Mouse (Mus musculus): Measurements from ENCODE around the gene Zfp106. TPM values are rescaled to one million over a fixed set of nuclear protein-coding genes. Genes with fewer than 3 reads are reported as not detected.

The Zfp106 gene
- polyA plus RNA-seq, 1 experiment from 2014 or later: 46.6 TPM

DNA sequence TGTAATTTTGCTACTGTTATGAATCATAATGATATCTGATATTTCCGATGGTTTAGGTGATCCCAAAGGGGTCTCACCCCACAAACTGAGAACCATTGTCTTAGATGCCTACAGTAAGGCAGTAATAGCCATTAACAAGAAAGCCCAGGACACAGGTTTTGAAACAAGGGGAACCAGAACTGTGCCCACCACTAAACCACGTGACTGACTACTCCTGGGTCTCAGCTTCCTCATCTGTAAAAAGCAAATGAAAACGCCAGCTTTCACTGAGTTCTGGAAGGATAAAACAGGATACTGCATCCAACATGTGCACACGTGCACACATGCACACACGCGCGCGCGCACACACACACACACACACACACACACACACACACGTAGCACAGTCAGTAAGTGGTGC, 93.9 kb downstream of the Zfp106 start:
- Histone ChIP-seq H3K36me3 (no peaks in the 10 kb centered on the region), H3K9me3 (replicated peaks) (no peaks in the 10 kb centered on the region), H3K4me1 (no peaks in the 10 kb centered on the region), H3K9ac (no peak overlapping the region), H3K4me2 (replicated peaks) (no peak overlapping the region), H3K27ac (replicated peaks) (no peak overlapping the region), H3K4me3 (replicated peaks) (no peak overlapping the region), H3K27me3 (no peaks in the 10 kb centered on the region)
- ATAC-seq (ENCODE audit: insufficient number of reproducible peaks, low FRiP score, low TSS enrichment, low read depth): no peak
- 87% methylated on average over 10 of the region's 10 CpGs for WGBS

DNA sequence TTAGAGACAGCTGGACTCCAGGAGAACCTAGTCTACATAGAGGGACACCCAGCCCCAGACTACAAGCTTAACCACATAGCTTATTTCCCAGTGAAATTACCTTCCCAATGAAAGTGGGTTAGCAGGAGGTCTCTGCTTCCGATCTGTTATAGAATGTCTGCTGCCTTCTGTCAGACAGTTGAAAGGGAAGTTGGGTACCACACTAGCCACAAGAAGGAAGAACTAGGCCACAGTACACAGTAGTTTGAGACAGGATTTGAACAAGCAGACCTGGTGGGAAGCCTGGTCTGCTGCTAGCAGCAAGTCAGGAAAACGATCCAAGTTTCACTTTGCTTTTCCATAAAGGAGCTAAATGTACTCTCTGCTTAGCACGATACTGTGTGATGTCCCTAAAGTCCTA, 94.4 kb downstream of the Zfp106 start:
- H3K27ac ChIP-seq (replicated peaks): no peak overlapping the region
- H3K4me1 ChIP-seq: no peaks in the 10 kb centered on the region
- no peak overlapping the region for H3K4me2 ChIP-seq (replicated peaks)
- 82% methylated on average over 3 of the region's 3 CpGs for WGBS
- no peak overlapping the region for H3K4me3 ChIP-seq (replicated peaks)
- H3K36me3 ChIP-seq: no peaks in the 10 kb centered on the region
- ATAC-seq (ENCODE audit: insufficient number of reproducible peaks, low FRiP score, low TSS enrichment, low read depth): no peak
- no peaks in the 10 kb centered on the region for H3K27me3 ChIP-seq
- H3K9ac ChIP-seq: no peak overlapping the region
- no peaks in the 10 kb centered on the region for H3K9me3 ChIP-seq (replicated peaks)

DNA sequence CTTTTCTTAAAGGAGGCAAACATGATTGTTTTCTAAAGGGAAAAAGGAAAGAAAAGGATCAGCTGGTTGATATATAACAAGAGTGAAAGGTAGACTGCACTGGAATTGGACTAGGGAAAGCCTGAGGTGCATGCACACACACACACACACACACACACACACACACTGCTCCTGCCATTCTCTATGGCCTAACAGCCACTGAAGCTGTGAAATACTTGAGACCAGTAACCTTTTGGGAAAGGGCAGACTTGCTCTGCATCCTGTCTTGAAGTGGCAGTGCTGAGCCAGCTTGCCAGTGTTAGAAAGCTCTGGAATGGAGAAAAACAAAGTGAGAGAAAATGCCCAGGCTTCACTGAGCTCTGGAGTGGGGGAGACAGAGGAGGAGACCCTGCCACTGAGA, 95.6 kb downstream of the Zfp106 start:
- no peaks in the 10 kb centered on the region for H3K9me3 ChIP-seq (replicated peaks)

DNA sequence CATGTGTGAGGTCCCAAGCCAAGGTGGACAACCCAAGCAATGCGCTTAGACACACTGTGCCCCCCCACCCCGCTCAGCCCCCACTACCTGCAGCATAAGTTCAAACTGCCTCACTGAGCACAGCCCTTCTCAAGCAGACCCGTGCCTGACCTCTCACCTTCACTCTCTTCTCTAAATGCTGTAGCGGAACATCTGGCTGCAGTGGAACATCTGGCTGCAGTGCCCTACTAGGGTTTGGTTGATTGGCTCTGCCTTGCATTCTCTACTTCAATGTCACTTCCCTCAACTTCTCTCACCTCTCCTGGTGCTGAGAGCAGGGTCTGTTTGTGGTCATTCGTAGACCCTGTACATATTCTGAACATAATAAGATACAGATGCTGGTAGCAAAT, 98.3 kb downstream of the Zfp106 start:
- Histone ChIP-seq H3K4me3 (replicated peaks) (no peak overlapping the region), H3K4me2 (replicated peaks) (no peak overlapping the region), H3K27me3 (no peaks in the 10 kb centered on the region), H3K36me3 (no peaks in the 10 kb centered on the region), H3K9me3 (replicated peaks) (no peaks in the 10 kb centered on the region), H3K9ac (no peak overlapping the region), H3K4me1 (no peaks in the 10 kb centered on the region), H3K27ac (replicated peaks) (no peak overlapping the region)
- ATAC-seq (ENCODE audit: insufficient number of reproducible peaks, low FRiP score, low TSS enrichment, low read depth): no peak
- 77% methylated on average over 5 of the region's 5 CpGs for WGBS

More for the DNA sequence above, 95.6 kb downstream of the Zfp106 start:
- no peak overlapping the region for H3K4me2 ChIP-seq (replicated peaks)
- ATAC-seq (ENCODE audit: insufficient number of reproducible peaks, low FRiP score, low TSS enrichment, low read depth): no peak
- H3K36me3 ChIP-seq: no peaks in the 10 kb centered on the region
- H3K27ac ChIP-seq (replicated peaks): no peak overlapping the region
- H3K4me3 ChIP-seq (replicated peaks): no peak overlapping the region
- H3K9ac ChIP-seq: no peak overlapping the region
- no peaks in the 10 kb centered on the region for H3K27me3 ChIP-seq
- no peaks in the 10 kb centered on the region for H3K4me1 ChIP-seq

DNA sequence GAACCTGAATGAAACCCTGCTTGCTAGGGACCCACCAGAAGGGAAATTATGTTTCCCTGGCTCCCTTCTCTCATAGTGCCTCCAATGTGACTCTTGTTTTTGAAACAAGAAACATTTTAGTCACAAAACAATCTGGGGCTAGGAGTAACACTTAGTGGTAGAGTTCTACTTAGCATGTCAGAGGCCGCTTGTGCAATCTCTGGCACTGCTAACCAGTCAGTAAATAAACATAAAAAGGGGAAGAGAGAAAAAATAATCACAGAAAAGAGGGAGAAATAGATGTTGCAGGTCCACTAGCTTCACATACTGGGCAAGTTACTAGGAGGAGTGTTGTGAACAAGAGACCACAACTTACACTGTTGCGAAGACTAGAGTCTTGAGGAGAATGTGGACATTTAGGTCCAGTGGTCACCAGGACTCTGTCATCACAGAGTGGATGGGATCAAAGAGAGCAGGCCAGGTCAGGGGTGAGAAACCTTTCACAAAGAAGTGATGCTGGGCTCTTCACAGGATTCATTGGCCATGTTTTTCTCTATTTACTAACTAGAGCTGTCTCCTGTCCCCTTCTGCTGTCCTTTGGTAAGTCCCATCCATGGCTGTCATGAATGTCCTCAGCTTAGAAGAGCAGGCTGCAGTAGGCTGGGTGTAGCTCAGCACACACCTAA, 98.8 kb downstream of the Zfp106 start:
- no peak for ATAC-seq (ENCODE audit: insufficient number of reproducible peaks, low FRiP score, low TSS enrichment, low read depth)
- Histone ChIP-seq H3K36me3 (no peaks in the 10 kb centered on the region), H3K9me3 (replicated peaks) (no peaks in the 10 kb centered on the region), H3K27ac (replicated peaks) (no peak overlapping the region), H3K4me2 (replicated peaks) (no peak overlapping the region), H3K27me3 (no peaks in the 10 kb centered on the region), H3K9ac (no peak overlapping the region), H3K4me3 (replicated peaks) (no peak overlapping the region), H3K4me1 (no peaks in the 10 kb centered on the region)
- WGBS: 92% methylated on average over 2 of the region's 2 CpGs

DNA sequence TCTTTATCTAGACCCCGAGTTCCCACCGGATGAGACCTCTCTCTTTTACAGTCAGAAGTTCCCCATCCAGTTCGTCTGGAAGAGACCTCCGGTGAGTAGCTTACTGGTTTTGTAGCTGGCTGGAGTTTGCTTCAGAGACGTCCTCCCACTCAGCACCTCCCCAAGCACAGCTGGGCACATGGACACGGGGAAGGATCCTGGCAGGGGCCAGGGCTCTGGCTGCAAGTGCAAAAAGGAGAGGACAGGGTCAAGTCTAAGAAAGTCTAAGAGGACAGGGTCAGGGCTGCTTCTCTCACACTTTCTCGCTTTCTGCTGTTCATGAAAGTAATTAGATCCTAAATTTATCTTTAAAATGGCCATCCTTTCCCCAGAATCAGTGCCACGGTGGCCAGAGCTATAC, 99.6 kb downstream of the Zfp106 start:
- no peaks in the 10 kb centered on the region for H3K4me1 ChIP-seq
- H3K4me3 ChIP-seq (replicated peaks): no peak overlapping the region
- H3K4me2 ChIP-seq (replicated peaks): no peak overlapping the region
- no peaks in the 10 kb centered on the region for H3K36me3 ChIP-seq
- H3K27me3 ChIP-seq: no peaks in the 10 kb centered on the region
- no peaks in the 10 kb centered on the region for H3K9me3 ChIP-seq (replicated peaks)
- H3K27ac ChIP-seq (replicated peaks): no peak overlapping the region
- no peak overlapping the region for H3K9ac ChIP-seq
- WGBS: 72% methylated on average over 8 of the region's 8 CpGs
- ATAC-seq (ENCODE audit: insufficient number of reproducible peaks, low FRiP score, low TSS enrichment, low read depth): no peak

DNA sequence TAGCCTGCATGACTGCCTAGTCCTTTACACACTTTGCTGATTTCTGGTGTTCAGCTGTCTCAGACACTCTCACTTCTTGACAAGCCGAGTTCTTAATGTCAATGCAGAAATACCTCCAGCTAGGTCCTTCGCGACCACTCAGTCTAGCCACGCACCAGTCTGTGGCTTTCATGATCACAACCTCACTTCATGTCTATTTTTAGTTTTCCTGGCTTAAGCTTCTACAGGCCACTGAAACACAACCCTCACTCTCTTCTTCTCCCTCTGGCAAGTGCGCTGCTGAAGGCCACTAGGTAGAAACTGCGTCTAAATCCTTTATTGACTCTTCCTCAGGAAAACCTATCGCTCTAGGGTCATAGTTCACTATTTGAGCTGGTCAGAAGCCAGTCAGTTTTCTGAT, 100.3 kb downstream of the Zfp106 start:
- no peak for ATAC-seq (ENCODE audit: insufficient number of reproducible peaks, low FRiP score, low TSS enrichment, low read depth)
- WGBS: 75% methylated on average over 7 of the region's 7 CpGs
- H3K4me3 ChIP-seq (replicated peaks): no peak overlapping the region

DNA sequence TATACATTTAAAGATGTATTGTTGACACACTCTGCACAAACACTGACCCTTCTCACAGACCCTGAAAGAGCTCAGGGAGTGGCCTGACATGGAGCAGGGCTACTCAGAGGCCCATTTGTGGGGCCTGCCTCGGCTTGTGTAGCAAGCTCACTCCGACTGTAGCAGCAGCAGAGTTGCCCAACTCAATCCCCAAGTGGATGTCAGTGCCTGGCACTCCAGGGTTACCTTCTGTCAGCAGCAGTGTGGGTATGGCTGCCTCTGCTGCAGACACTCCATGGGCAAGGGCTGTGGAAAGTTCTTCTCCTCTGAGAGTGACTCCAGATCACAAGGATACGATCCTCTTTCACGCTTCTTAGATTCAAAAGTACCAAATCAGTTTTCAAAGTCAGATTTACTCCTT, 103.4 kb downstream of the Zfp106 start:
- H3K4me3 ChIP-seq (replicated peaks): no peak overlapping the region
- no peak overlapping the region for H3K27ac ChIP-seq (replicated peaks)
- H3K4me1 ChIP-seq: no peaks in the 10 kb centered on the region
- no peak for ATAC-seq (ENCODE audit: insufficient number of reproducible peaks, low FRiP score, low TSS enrichment, low read depth)
- 75% methylated on average over 4 of the region's 4 CpGs for WGBS
- H3K9ac ChIP-seq: no peak overlapping the region
- no peaks in the 10 kb centered on the region for H3K27me3 ChIP-seq
- H3K36me3 ChIP-seq: no peaks in the 10 kb centered on the region
- H3K9me3 ChIP-seq (replicated peaks): no peaks in the 10 kb centered on the region
- no peak overlapping the region for H3K4me2 ChIP-seq (replicated peaks)

More for the DNA sequence above, 100.3 kb downstream of the Zfp106 start:
- H3K27ac ChIP-seq (replicated peaks): no peak overlapping the region; the same call in 1 of the 2 replicates
- H3K27me3 ChIP-seq: no peaks in the 10 kb centered on the region
- no peaks in the 10 kb centered on the region for H3K4me1 ChIP-seq
- no peaks in the 10 kb centered on the region for H3K36me3 ChIP-seq
- no peaks in the 10 kb centered on the region for H3K9me3 ChIP-seq (replicated peaks)
- no peak overlapping the region for H3K9ac ChIP-seq
- no peak overlapping the region for H3K4me2 ChIP-seq (replicated peaks)

Other genes starting within 250 kb of the Zfp106 start
- gene Pla2g4f, start 249.7 kb downstream of the Zfp106 start, polyA plus RNA-seq (2015; fragmentation: Nextera tagmentation; extraction: Ambion mirVana): 10.4 and 12.6 TPM in 2 replicates
- gene Vps39, start 210.7 kb downstream of the Zfp106 start, polyA plus RNA-seq (2015; fragmentation: Nextera tagmentation; extraction: Ambion mirVana): 23.4 TPM in 2 replicates
- 10.3 and 11.1 TPM in 2 replicates for gene Ganc, start 159.9 kb downstream of the Zfp106 start, polyA plus RNA-seq (2015; fragmentation: Nextera tagmentation; extraction: Ambion mirVana)
- gene Tmem87a, start 159.7 kb downstream of the Zfp106 start, polyA plus RNA-seq (2015; fragmentation: Nextera tagmentation; extraction: Ambion mirVana): 10.8 and 12.2 TPM in 2 replicates
- gene Capn3, start 107.8 kb downstream of the Zfp106 start, polyA plus RNA-seq (2015; fragmentation: Nextera tagmentation; extraction: Ambion mirVana): 3.8 and 6.3 TPM in 2 replicates
- 50.7 and 51.0 TPM in 2 replicates for gene Snap23, start 3.8 kb upstream of the Zfp106 start, polyA plus RNA-seq (2015; fragmentation: Nextera tagmentation; extraction: Ambion mirVana)
- 20.6 and 22.4 TPM in 2 replicates for gene Haus2, start 45.5 kb upstream of the Zfp106 start, polyA plus RNA-seq (2015; fragmentation: Nextera tagmentation; extraction: Ambion mirVana)
- gene Lrrc57, start 45.7 kb upstream of the Zfp106 start, polyA plus RNA-seq (2015; fragmentation: Nextera tagmentation; extraction: Ambion mirVana): 24.7 and 26.3 TPM in 2 replicates
- 6.7 and 7.3 TPM in 2 replicates for gene Stard9, start 65.3 kb upstream of the Zfp106 start, polyA plus RNA-seq (2015; fragmentation: Nextera tagmentation; extraction: Ambion mirVana)

Measured in embryonic facial prominence, embryonic 15.5 days (tissue).